Mouse (Mus musculus): ENCODE results near the gene Eps8l1.

Gene Eps8l1

GRCm38 (mm10) chr7:4460576-4461434 lies at the start of gene Eps8l1:
Eps8l1 (plus strand) TSS chr7:4460674.
- TF ChIP-seq GATA4 (IDR thresholded peaks at IDR 0.05; ENCODE audit: insufficient replicate concordance, low read length) = no peak

- TF ChIP-seq GATA4 (IDR thresholded peaks at IDR 0.05; ENCODE audit: insufficient replicate concordance, low read length) = no peak
Measured at GRCm38 (mm10) chr7:4419681-4420080, 40.8 kb upstream of the Eps8l1 start.

GRCm38 (mm10) chr7:4420230-4420629 lies 40.2 kb upstream of the Eps8l1 start:
- TF ChIP-seq GATA4 (IDR thresholded peaks at IDR 0.05; ENCODE audit: insufficient replicate concordance, low read length) = no peak

GRCm38 (mm10) chr7:4427161-4427912 lies 33.1 kb upstream of the Eps8l1 start:
- TF ChIP-seq GATA4 (IDR thresholded peaks at IDR 0.05; ENCODE audit: insufficient replicate concordance, low read length) = no peak

- TF ChIP-seq GATA4 (IDR thresholded peaks at IDR 0.05; ENCODE audit: insufficient replicate concordance, low read length) = no peak
Measured at GRCm38 (mm10) chr7:4430246-4430844, 30.1 kb upstream of the Eps8l1 start.

GRCm38 (mm10) chr7:4431548-4431947 lies 28.9 kb upstream of the Eps8l1 start:
- TF ChIP-seq GATA4 (IDR thresholded peaks at IDR 0.05; ENCODE audit: insufficient replicate concordance, low read length) = no peak

GRCm38 (mm10) chr7:4432026-4432425 lies 28.4 kb upstream of the Eps8l1 start:
- TF ChIP-seq GATA4 (IDR thresholded peaks at IDR 0.05; ENCODE audit: insufficient replicate concordance, low read length) = no peak

GRCm38 (mm10) chr7:4437721-4438120 lies 22.8 kb upstream of the Eps8l1 start:
- no peak for TF ChIP-seq GATA4 (IDR thresholded peaks at IDR 0.05; ENCODE audit: insufficient replicate concordance, low read length)

GRCm38 (mm10) chr7:4440549-4440948 lies 19.9 kb upstream of the Eps8l1 start:
- no peak for TF ChIP-seq GATA4 (IDR thresholded peaks at IDR 0.05; ENCODE audit: insufficient replicate concordance, low read length)

- TF ChIP-seq GATA4 (IDR thresholded peaks at IDR 0.05; ENCODE audit: insufficient replicate concordance, low read length) = no peak
Measured at GRCm38 (mm10) chr7:4445216-4445791, 15.2 kb upstream of the Eps8l1 start, which contains the start of gene Rdh13. Rdh13 (minus strand) TSS chr7:4445649.

GRCm38 (mm10) chr7:4447138-4447537 lies 13.3 kb upstream of the Eps8l1 start:
- TF ChIP-seq GATA4 (IDR thresholded peaks at IDR 0.05; ENCODE audit: insufficient replicate concordance, low read length) = no peak

- no peak for TF ChIP-seq GATA4 (IDR thresholded peaks at IDR 0.05; ENCODE audit: insufficient replicate concordance, low read length)
Measured at GRCm38 (mm10) chr7:4448439-4448838, 12.0 kb upstream of the Eps8l1 start.

- TF ChIP-seq GATA4 (IDR thresholded peaks at IDR 0.05; ENCODE audit: insufficient replicate concordance, low read length) = no peak
Measured at GRCm38 (mm10) chr7:4449211-4449610, 11.3 kb upstream of the Eps8l1 start.

- TF ChIP-seq GATA4 (IDR thresholded peaks at IDR 0.05; ENCODE audit: insufficient replicate concordance, low read length) = no peak
Measured at GRCm38 (mm10) chr7:4452644-4453043, 7.8 kb upstream of the Eps8l1 start.

GRCm38 (mm10) chr7:4464194-4464824 lies 3.8 kb downstream of the Eps8l1 start:
- TF ChIP-seq GATA4 (IDR thresholded peaks at IDR 0.05; ENCODE audit: insufficient replicate concordance, low read length) = no peak
